Mouse (Mus musculus) gastrocnemius, adult 2 months (tissue): ENCODE results near the gene Sirpb1c. TPM values are rescaled to one million over a fixed set of nuclear protein-coding genes. Genes with fewer than 3 reads are reported as not detected.
"Not testable (repeated sequence)": the region's sequence is repeated elsewhere in the genome, so short reads cannot be mapped to it uniquely, and the experiment has no call there.

ENCODE experiments used
- DNase-seq: peaks from one replicate; pipeline ENCODE4 v3.0.0; 2022
- H3K27ac ChIP-seq: fragments of 200-600 bp; 2 replicates; pipeline ENCODE4 v1.8.1; 2022; ENCODE audit warnings: mild to moderate bottlenecking
- H3K4me3 ChIP-seq: fragments of 200-600 bp; 2 replicates; pipeline ENCODE4 v1.8.1; 2022; ENCODE audit warnings: mild to moderate bottlenecking, moderate library complexity
- CTCF ChIP-seq: fragments of 200-600 bp; IDR thresholded peaks from 2 replicates; pipeline ENCODE4 v1.8.1; 2022; ENCODE audit warnings: antibody characterized with exemption, mild to moderate bottlenecking, moderate library complexity
- intact Hi-C: fragments of 180-260 bp; cut with DNase I; formaldehyde crosslinking; loops from one replicate; pipeline ENCODE4 v1.15.1; 2025
- long read RNA-seq, 2 experiments: library from polyadenylated mRNA; stranded (forward); transcript quantifications; one replicate each; pipeline ENCODE4 v2.0.0; 2021
- total RNA-seq, 2 experiments: library from RNA; stranded (reverse); gene quantifications; 2 replicates each; pipeline ENCODE4 v1.2.3; 2021

The Sirpb1c gene
- total RNA-seq = not detected
- long read RNA-seq, experiment 1 = 0 reads
- long read RNA-seq, experiment 2 = 0 reads

- DNase-seq, H3K4me3 ChIP-seq, H3K27ac ChIP-seq, intact Hi-C loops: not testable (repeated sequence)
Observed at GRCm38 (mm10) chr3:15848280-15848679, at the start of gene Sirpb1c. Gene Sirpb1c, minus strand, starts transcription at chr3:15848528.

- Histone ChIP-seq H3K27ac (no peak overlapping the region), H3K4me3 (no peak overlapping the region)
- no peak for TF ChIP-seq CTCF
- no peak for DNase-seq
- intact Hi-C loops = no loop called here
Observed at GRCm38 (mm10) chr3:15886380-15886779, 38.1 kb upstream of the Sirpb1c start.

- H3K4me3 ChIP-seq, DNase-seq, H3K27ac ChIP-seq, intact Hi-C loops: not testable (repeated sequence)
Observed at GRCm38 (mm10) chr3:15855773-15856172, 7.4 kb upstream of the Sirpb1c start.

GRCm38 (mm10) chr3:15849922-15850321 is 1.6 kb upstream of the Sirpb1c start:
- no peak for TF ChIP-seq CTCF
- intact Hi-C loops = no loop called here
- H3K27ac ChIP-seq = no peak overlapping the region
- H3K4me3 ChIP-seq = no peak overlapping the region
- no peak for DNase-seq

- intact Hi-C loops = loop anchor here (1.0 kb wide), 1 partner anchor 271 kb away; no protein-coding TSS in a partner anchor
- H3K27ac ChIP-seq = no peak overlapping the region
- no peak for DNase-seq
- H3K4me3 ChIP-seq = no peak overlapping the region
- TF ChIP-seq CTCF = no peak
Observed at GRCm38 (mm10) chr3:15847332-15848047, 838 bp downstream of the Sirpb1c start.

- H3K4me3 ChIP-seq, DNase-seq, H3K27ac ChIP-seq, intact Hi-C loops: not testable (repeated sequence)
Observed at GRCm38 (mm10) chr3:15773642-15774041, 74.7 kb downstream of the Sirpb1c start.

Other genes with a start within 250 kb of the Sirpb1c start
- under 1 TPM in 1 of 2 experiments, not detected in 1; 0.20 TPM for gene Gm5150, start 157.9 kb upstream of the Sirpb1c start, total RNA-seq